Mouse (Mus musculus) liver, embryonic 11.5 days (tissue): ENCODE measurements at regions not wholly inside any gene's neighbourhood (a gene's known extent, or its start where the extent isn't known, plus 50 kb on each side); places are given as distances from the start of the nearest gene placed in this dataset.

Experiments used
- ATAC-seq: fragments of 200-750 bp; cut with Nextera tagmentation; replicated peaks from 2 replicates; pipeline ENCODE4 v1.8.0; 2017; ENCODE audit warnings: moderate number of reproducible peaks, mild to moderate bottlenecking, moderate TSS enrichment, moderate library complexity; ENCODE audit not compliant: low FRiP score
- DNase-seq: peaks from one replicate; pipeline ENCODE4 v3.0.0-alpha.2; 2017; ENCODE audit warnings: low spot score
- H3K27ac ChIP-seq: fragments of 300-500 bp; sonication (generic); 2 replicates; pipeline ENCODE4 v1.5.1; 2014; ENCODE audit warnings: mild to moderate bottlenecking, low read depth, low read length, control low read depth
- H3K27me3 ChIP-seq: fragments of 300-500 bp; sonication (generic); replicated peaks from 2 replicates; pipeline ENCODE4 v1.6.1; 2014; ENCODE audit warnings: low read length, mixed read lengths; ENCODE audit not compliant: control insufficient read depth, insufficient read depth
- H3K36me3 ChIP-seq: fragments of 300-500 bp; sonication (generic); 2 replicates; pipeline ENCODE4 v1.6.1; 2014; ENCODE audit warnings: mild to moderate bottlenecking, low read length, moderate library complexity, mixed read lengths; ENCODE audit not compliant: control insufficient read depth, insufficient read depth
- H3K4me1 ChIP-seq: fragments of 300-500 bp; sonication (generic); replicated peaks from 2 replicates; pipeline ENCODE4 v1.6.1; 2014; ENCODE audit warnings: low read length, mixed read lengths; ENCODE audit not compliant: control insufficient read depth, insufficient read depth
- H3K4me2 ChIP-seq: fragments of 300-500 bp; sonication (generic); 2 replicates; pipeline ENCODE4 v1.6.1; 2014; ENCODE audit warnings: mild to moderate bottlenecking, control low read depth, moderate library complexity
- H3K4me3 ChIP-seq: fragments of 300-500 bp; sonication (generic); 2 replicates; pipeline ENCODE4 v1.5.1; 2014; ENCODE audit warnings: low read depth, low read length, control low read depth
- H3K9ac ChIP-seq: fragments of 300-500 bp; sonication (generic); 2 replicates; pipeline ENCODE4 v1.6.1; 2014; ENCODE audit warnings: low read depth, low read length, control low read depth
- H3K9me3 ChIP-seq: fragments of 300-500 bp; sonication (generic); 2 replicates; pipeline ENCODE4 v1.6.1; 2016; ENCODE audit warnings: low read length, inconsistent platforms, mixed read lengths; ENCODE audit not compliant: control insufficient read depth
- WGBS: fragments of 180-500 bp; shearing (Covaris S2); extraction: QIAGEN DNeasy Blood & Tissue Kit; methylation state at CpG from one replicate; pipeline ENCODE4 v1.1.7; 2014; 5-methylcytosine and 5-hydroxymethylcytosine counted together

- Histone ChIP-seq H3K36me3 (no peaks in the 10 kb centered on the region), H3K27me3 (no peaks in the 10 kb centered on the region), H3K4me3 (no peak overlapping the region), H3K4me2 (no peak overlapping the region), H3K27ac (no peak overlapping the region), H3K4me1 (no peaks in the 10 kb centered on the region), H3K9me3 (no peaks in the 10 kb centered on the region), H3K9ac (no peak overlapping the region)
- ATAC-seq: no peak
- 79% methylated on average over 4 of the region's 4 CpGs for WGBS
- DNase-seq: no peak
Observed at GRCm38 (mm10) chr13:82907689-82908088, 596.1 kb upstream of the Mef2c start.

GRCm38 (mm10) chr13:82909151-82909550 is 594.7 kb upstream of the Mef2c start:
- no peak overlapping the region for H3K27ac ChIP-seq

GRCm38 (mm10) chr13:82912859-82913258 is 591.0 kb upstream of the Mef2c start:
- no peak overlapping the region for H3K4me3 ChIP-seq
- H3K9me3 ChIP-seq: no peaks in the 10 kb centered on the region
- H3K4me1 ChIP-seq: no peaks in the 10 kb centered on the region
- WGBS: 86% methylated on average over 8 of the region's 8 CpGs
- H3K27me3 ChIP-seq: no peaks in the 10 kb centered on the region
- no peaks in the 10 kb centered on the region for H3K36me3 ChIP-seq
- no peak overlapping the region for H3K9ac ChIP-seq
- no peak overlapping the region for H3K27ac ChIP-seq
- H3K4me2 ChIP-seq: no peak overlapping the region
- DNase-seq (no peak), ATAC-seq (no peak)

More at GRCm38 (mm10) chr13:82909151-82909550, 594.7 kb upstream of the Mef2c start:
- Histone ChIP-seq H3K9ac (no peak overlapping the region), H3K9me3 (no peaks in the 10 kb centered on the region), H3K36me3 (no peaks in the 10 kb centered on the region), H3K4me3 (no peak overlapping the region), H3K27me3 (no peaks in the 10 kb centered on the region), H3K4me1 (no peaks in the 10 kb centered on the region), H3K4me2 (no peak overlapping the region)
- 86% methylated on average over 4 of the region's 4 CpGs for WGBS
- DNase-seq (no peak), ATAC-seq (no peak)

- no peak for ATAC-seq
- WGBS: 84% methylated on average over 4 of the region's 4 CpGs
- Histone ChIP-seq H3K27ac (no peak overlapping the region), H3K27me3 (no peaks in the 10 kb centered on the region), H3K4me2 (no peak overlapping the region), H3K9ac (no peak overlapping the region), H3K4me1 (no peaks in the 10 kb centered on the region), H3K9me3 (no peaks in the 10 kb centered on the region), H3K4me3 (no peak overlapping the region), H3K36me3 (no peaks in the 10 kb centered on the region)
- DNase-seq: no peak
Observed at GRCm38 (mm10) chr13:82915194-82915593, 588.6 kb upstream of the Mef2c start.

- DNase-seq (no peak), ATAC-seq (no peak)
- no peak overlapping the region for H3K9ac ChIP-seq
- H3K4me2 ChIP-seq: no peak overlapping the region
- no peak overlapping the region for H3K27ac ChIP-seq
- H3K9me3 ChIP-seq: no peaks in the 10 kb centered on the region
- H3K36me3 ChIP-seq: no peaks in the 10 kb centered on the region
- no peaks in the 10 kb centered on the region for H3K27me3 ChIP-seq
- no peak overlapping the region for H3K4me3 ChIP-seq
- no peaks in the 10 kb centered on the region for H3K4me1 ChIP-seq
Observed at GRCm38 (mm10) chr13:82930010-82930409, 573.8 kb upstream of the Mef2c start.

- no peak overlapping the region for H3K27ac ChIP-seq
- ATAC-seq (no peak), DNase-seq (no peak)
- WGBS: 88% methylated on average over 3 of the region's 3 CpGs
- H3K9ac ChIP-seq: no peak overlapping the region
- no peaks in the 10 kb centered on the region for H3K9me3 ChIP-seq
- H3K36me3 ChIP-seq: no peaks in the 10 kb centered on the region
- H3K4me1 ChIP-seq: no peaks in the 10 kb centered on the region
- H3K4me3 ChIP-seq: no peak overlapping the region
- H3K27me3 ChIP-seq: no peaks in the 10 kb centered on the region
- no peak overlapping the region for H3K4me2 ChIP-seq
Observed at GRCm38 (mm10) chr13:82937856-82938255, 566.0 kb upstream of the Mef2c start.

GRCm38 (mm10) chr13:82942691-82943341 is 561.0 kb upstream of the Mef2c start:
- Histone ChIP-seq H3K4me3 (no peak overlapping the region), H3K4me2 (no peak overlapping the region), H3K27me3 (no peaks in the 10 kb centered on the region), H3K36me3 (no peaks in the 10 kb centered on the region), H3K27ac (no peak overlapping the region), H3K4me1 (no peaks in the 10 kb centered on the region), H3K9me3 (no peaks in the 10 kb centered on the region), H3K9ac (no peak overlapping the region)
- 72% methylated on average over 11 of the region's 11 CpGs for WGBS
- DNase-seq (no peak), ATAC-seq (no peak)

GRCm38 (mm10) chr13:82946931-82947330 is 556.9 kb upstream of the Mef2c start:
- Histone ChIP-seq H3K27ac (no peak overlapping the region), H3K4me2 (no peak overlapping the region), H3K27me3 (no peaks in the 10 kb centered on the region), H3K9ac (no peak overlapping the region), H3K9me3 (no peaks in the 10 kb centered on the region), H3K4me3 (no peak overlapping the region), H3K4me1 (no peaks in the 10 kb centered on the region), H3K36me3 (no peaks in the 10 kb centered on the region)
- no peak for ATAC-seq
- WGBS: 80% methylated on average over 5 of the region's 5 CpGs
- no peak for DNase-seq

- no peaks in the 10 kb centered on the region for H3K9me3 ChIP-seq
- WGBS: 55% methylated on average over 6 of the region's 6 CpGs
- no peak overlapping the region for H3K27ac ChIP-seq
- no peaks in the 10 kb centered on the region for H3K36me3 ChIP-seq
- no peak overlapping the region for H3K4me3 ChIP-seq
- H3K4me1 ChIP-seq: no peaks in the 10 kb centered on the region
- DNase-seq: no peak
- no peak overlapping the region for H3K9ac ChIP-seq
- H3K27me3 ChIP-seq: no peaks in the 10 kb centered on the region
- no peak overlapping the region for H3K4me2 ChIP-seq
- no peak for ATAC-seq
Observed at GRCm38 (mm10) chr13:82949541-82949940, 554.3 kb upstream of the Mef2c start.
